Mouse (Mus musculus) embryo, embryonic 9.5 days (tissue): Measurements from ENCODE around the gene Ppp1r21.
A peak's percentile ranks its signal among the peaks of the same experiment; 100 is the strongest.

Experiments
- DNase-seq: peaks from one replicate; pipeline ENCODE4 v3.0.0-alpha.2; 2017; ENCODE audit errors: extremely low spot score

The Ppp1r21 gene

GRCm38 (mm10) chr17:88529519-88530235, at the start of gene Ppp1r21:
Ppp1r21 (plus strand) TSS chr17:88530118.
- DNase-seq, result peak; percentile 98

- no peak for DNase-seq
These were observed 49.5 kb upstream of the Ppp1r21 start for GRCm38 (mm10) chr17:88480369-88480768.

GRCm38 (mm10) chr17:88481062-88481461, 48.9 kb upstream of the Ppp1r21 start:
- no peak for DNase-seq

- DNase-seq, result no peak
These were observed 48.3 kb upstream of the Ppp1r21 start for GRCm38 (mm10) chr17:88481587-88481986.

DNA sequence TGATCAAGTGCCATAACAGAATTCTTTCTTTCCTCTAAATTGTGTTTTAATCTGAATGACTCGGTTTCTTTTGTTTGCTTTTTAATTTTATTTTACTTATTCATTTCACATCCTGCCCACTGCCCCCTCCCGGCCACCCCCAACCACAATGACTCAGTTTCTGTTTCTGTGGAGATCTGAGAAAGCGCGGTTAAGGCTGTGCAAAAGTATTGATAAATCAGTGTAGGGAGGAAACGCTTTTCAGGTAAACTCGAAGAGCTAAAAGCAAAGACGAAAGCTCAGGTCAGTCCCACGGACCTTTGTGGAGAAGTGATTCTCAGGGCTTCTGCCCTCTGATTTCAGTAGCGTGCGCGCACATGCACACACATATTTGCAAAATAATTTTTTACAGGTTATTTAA, 45.4 kb upstream of the Ppp1r21 start:
- DNase-seq, result no peak

DNA sequence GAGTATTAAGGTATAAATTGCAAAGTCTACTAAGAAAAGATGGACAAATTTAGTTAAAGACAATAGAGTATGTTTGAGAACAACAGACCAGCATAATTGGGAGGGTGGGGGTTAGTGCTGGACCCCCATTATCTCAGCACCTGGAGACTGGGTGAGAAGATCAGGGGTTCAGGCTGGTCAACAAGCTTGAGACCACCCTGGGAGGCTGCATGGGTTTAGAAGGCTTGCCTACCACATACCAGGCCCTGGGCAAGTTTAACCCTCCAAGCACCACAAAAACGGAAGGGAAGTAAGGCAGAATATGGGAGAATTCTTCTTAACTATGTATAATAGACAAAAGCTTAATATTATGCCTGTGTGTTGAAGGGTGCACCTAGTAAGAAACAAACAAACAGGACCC, 45.0 kb upstream of the Ppp1r21 start:
- no peak for DNase-seq

DNA sequence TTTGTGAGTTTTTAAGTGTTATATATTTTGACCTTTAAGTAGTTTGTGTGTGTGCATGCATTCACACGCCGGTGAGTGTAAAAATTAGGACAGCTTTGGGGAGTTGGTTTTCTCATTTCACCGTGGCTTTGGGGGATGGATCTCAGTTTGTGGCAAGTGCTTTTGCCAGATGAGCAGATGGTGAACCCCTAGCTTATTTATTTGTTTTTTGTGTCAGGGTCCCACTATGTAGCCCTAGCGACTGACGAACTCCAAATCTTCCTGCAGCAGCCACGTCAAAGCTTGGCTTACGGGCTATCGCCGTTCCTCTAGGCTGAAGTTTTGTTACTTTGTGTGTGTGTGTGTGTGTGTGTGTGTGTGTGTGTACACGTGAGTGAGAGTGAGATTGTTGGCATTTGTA, 39.4 kb upstream of the Ppp1r21 start:
- DNase-seq, result no peak

DNA sequence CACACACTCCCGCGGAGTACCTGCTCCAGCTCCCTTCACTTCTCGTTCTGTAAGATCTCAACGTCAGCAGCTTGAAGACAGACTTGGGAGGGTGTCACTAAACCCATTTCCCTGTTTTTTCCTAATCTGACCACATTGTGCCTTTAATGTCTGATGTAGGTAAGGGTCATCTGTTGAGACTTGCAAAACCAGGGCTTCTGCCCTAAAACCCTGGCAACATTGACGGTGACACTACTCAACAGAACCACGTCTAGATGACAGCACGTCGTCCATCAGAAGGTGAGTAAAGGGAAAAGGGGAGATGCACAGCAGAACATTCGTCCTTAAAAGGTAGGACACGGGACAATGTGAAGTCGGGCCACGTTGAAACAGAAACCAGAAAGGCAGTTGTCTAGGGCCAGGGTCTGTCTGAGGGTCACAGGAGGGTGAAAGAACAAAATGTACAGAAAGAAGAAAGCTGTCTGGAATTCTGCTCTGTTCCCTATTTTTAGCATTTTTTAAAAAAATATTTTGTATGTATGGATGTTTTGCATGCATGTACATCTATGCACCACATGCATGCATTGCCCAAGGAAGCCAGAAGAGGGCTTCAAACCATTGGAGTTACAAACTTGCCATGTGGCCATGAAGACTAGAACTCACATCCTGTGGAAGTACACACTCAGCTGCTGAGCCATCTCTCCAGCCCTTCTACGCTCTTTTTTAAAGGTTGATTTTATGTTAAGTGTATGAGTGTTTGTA, 38.4 kb upstream of the Ppp1r21 start:
- no peak for DNase-seq

DNA sequence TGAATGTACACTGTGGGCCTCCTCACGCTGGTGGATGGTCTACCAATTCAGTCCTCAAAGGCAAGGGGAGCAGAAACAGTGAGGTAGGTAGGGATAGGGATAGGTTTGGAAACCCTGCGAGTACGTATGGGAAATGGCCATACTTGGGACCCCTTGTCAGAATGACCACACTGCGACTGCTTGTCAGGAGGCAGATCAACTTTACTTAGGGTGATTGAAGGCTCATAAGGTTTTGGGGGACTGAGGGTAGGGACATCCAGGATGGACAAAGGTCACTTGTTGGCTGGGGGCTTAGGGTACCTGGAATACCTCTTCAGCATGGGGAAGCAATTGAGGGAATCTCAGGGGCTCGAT, 37.8 kb upstream of the Ppp1r21 start:
- no peak for DNase-seq

GRCm38 (mm10) chr17:88493551-88493950, 36.4 kb upstream of the Ppp1r21 start:
- DNase-seq, result no peak

DNA sequence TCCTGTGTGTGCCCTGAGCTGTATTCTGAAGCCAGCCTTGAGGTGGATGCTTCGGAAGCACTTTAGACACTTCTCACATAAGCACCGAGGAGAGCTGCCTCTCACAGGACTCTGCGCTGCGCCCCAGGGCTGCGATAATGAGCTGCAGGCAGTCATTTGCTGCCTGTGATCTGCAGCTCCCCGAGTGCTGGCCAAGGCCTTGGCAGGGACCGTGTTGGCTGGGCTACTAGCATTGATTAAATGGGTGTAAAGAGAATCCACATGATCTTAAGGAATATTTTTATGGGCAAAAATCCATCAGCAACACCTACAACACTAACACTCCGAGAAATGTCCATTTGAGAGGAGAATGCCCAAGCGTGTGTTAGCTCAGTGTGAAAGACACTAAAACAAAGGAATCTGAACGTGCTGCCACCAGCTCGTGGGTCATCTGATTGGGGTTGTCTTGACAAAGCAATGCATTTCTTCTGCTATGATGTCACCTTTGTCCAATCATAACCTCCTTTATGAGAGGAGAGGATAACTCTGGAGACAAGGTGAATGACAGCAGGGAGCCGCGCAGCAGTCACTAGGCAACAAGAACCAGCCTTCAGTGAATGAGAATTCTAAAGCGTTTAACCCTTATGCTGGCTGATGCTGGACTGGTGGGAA, 35.7 kb upstream of the Ppp1r21 start:
- DNase-seq, result peak; percentile 21

DNA sequence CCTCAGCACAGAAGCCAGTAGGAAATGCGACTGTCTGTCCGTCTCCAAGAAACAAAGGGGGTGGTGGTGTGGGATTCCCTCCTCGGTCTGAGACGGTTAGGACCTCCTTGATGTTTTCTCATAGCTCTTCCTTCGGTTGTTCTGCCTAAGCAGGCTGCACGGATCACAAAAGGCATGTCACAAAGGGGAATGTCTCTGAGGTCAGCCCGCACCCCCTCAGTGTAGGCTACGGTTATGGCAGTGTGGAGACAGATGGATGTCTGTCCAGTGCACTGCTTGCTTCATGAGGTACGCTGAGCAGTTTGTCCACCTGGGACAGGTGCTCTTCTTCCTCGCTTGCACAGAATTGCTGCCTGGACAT, 35.2 kb upstream of the Ppp1r21 start:
- DNase-seq, result no peak

- no peak for DNase-seq
These were observed 31.7 kb upstream of the Ppp1r21 start for GRCm38 (mm10) chr17:88498090-88498682.

- DNase-seq, result no peak
These were observed 25.9 kb upstream of the Ppp1r21 start for GRCm38 (mm10) chr17:88504056-88504455.

GRCm38 (mm10) chr17:88505275-88505723, 24.6 kb upstream of the Ppp1r21 start:
- DNase-seq, result no peak

- DNase-seq, result no peak
These were observed 24.0 kb upstream of the Ppp1r21 start for GRCm38 (mm10) chr17:88505941-88506340.

DNA sequence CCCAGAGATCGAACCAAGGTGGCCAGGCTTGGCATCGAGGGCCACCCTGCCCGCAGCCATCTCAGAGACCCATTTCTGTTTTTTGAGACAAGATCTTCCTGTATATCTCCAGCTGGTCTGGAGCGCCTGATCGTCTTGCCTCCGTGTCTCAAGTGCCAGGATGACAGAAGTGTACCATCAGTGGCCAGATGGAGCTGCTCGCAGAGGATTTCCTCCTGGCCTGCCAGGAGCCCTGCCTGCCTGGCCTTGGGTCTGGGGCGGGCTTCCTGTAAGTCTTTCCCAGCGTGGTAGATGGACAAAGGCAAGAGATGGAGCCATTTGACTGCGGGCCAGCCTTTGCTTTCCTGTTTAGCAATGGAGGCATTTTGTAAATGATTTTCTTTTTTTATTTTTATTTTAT, 22.5 kb upstream of the Ppp1r21 start:
- no peak for DNase-seq

DNA sequence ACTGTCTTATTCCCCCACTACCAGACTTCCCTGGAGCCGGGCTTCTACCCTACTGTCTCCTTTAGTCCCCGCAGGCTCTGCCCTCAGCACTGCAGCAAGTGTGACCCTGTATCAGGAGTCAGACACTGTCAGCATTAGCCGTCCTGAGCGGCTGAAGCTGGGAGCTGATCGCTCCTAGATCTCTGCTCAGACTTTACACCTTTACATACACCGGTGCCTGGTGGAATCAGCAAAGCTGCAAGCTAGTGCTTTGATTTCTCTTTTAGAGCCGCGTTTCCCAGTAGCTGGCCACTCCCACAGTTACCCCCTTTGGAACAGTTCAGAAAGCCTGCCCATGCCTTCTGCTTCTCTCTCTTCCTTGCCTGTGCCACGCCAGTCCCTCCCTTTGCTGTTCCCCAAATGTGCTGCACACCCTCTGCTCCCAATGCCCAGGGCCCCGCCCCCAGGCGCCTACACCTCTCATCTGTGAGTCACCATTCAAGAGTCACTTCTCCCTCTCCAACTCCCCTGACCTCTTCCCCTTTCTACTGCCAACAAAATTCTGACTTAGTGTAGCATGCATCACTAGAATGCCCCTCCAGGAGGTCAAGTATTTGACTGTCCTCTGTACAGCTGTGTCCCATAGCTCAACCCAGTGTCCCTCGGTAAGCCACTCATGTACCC, 20.9 kb upstream of the Ppp1r21 start:
- DNase-seq, result no peak

GRCm38 (mm10) chr17:88509999-88510398, 19.9 kb upstream of the Ppp1r21 start:
- DNase-seq, result no peak

GRCm38 (mm10) chr17:88511095-88511551, 18.8 kb upstream of the Ppp1r21 start:
- peak; percentile 86 for DNase-seq

DNA sequence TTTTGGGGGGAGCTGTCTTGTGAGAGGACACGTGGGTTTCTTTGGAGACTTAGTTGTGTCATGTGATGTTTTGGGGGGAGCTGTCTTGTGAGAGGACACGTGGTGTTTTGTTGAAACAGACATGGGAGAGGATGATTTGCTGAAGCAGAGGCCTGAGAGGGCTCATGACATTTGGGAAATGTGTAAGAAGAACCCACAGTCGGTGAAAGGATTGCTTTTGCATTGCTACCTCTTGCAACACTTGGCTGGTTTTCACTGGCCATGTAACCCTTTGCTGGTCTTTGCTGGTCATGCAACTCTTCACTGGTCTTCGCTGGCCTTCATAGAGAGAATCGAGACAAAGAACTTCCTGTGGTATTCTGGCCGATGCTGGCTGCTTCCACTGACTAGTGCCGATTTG, 13.4 kb upstream of the Ppp1r21 start:
- DNase-seq, result no peak

GRCm38 (mm10) chr17:88527781-88528180, 2.1 kb upstream of the Ppp1r21 start:
- DNase-seq, result no peak
